Mouse (Mus musculus) urinary bladder, postnatal 25 days (tissue): ENCODE results near the gene Gm14295.
"Not testable (repeated sequence)": the region's sequence is repeated elsewhere in the genome, so short reads cannot be mapped to it uniquely, and the experiment has no call there.

Experiments
- DNase-seq: peaks from one replicate; pipeline ENCODE4 v3.0.0; 2022; ENCODE audit warnings: low spot score

Gm14295 gene

GRCm38 (mm10) chr2:176798312-176798711 lies at the start of gene Gm14295:
Gene Gm14295 (plus strand): TSS chr2:176798612.
- DNase-seq, result not testable (repeated sequence)

- DNase-seq, result not testable (repeated sequence)
Measured at GRCm38 (mm10) chr2:176798785-176799184, 373 bp downstream of the Gm14295 start.

- DNase-seq, result not testable (repeated sequence)
Measured at GRCm38 (mm10) chr2:176830840-176831239, 32.4 kb downstream of the Gm14295 start, which contains the start of gene Gm14408. Gene Gm14408 (plus strand): TSS chr2:176831140.
